Mouse (Mus musculus) ZHBTc4 (cell line): ENCODE measurements at regions not wholly inside any gene's neighbourhood (a gene's known extent, or its start where the extent isn't known, plus 50 kb on each side); places are given as distances from the start of the nearest gene placed in this dataset.

Experiments
- DNase-seq: peaks from one replicate; pipeline ENCODE4 v3.0.0-alpha.2; 2011; ENCODE audit warnings: low read depth, low spot score

DNA sequence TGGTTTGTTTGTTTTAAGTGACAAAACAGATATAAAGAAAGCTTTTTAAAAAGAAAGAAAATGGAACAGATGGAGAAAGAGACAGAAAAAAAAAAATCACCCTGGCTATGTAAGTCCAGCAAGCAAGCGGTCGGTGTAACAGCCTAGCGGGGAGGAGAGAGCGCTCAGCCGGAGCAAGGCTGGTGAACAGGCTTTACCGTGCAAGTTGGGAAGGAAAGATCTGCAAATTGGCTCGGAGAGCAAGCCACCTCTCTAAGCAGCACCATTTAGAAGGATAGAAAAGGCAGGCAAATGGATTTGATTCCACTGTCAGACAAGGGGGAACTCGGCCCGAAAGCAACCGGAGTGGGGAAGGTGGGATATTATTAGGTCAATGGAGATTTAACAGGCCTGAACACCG is 59.9 kb upstream of the Ppp2r5c start:
- no peak for DNase-seq

DNA sequence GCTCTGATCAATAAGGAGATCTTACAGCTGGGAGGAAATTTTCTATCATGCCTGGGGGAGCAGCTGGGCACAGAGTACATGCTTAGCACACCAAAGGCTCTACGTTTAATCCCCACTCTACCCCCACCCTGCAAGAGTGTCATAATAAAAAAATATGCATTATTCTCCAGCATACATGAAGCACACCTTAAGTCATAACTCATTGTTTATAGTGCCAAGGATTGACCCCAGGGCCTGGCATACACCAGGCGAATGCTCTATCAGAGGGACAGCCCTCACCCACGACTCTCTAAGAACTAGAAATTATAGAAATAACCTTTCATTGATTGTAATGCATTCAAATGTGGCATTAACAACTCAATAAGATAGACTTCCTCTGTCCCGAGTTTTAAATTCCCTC is 59.4 kb upstream of the Ppp2r5c start:
- no peak for DNase-seq

DNA sequence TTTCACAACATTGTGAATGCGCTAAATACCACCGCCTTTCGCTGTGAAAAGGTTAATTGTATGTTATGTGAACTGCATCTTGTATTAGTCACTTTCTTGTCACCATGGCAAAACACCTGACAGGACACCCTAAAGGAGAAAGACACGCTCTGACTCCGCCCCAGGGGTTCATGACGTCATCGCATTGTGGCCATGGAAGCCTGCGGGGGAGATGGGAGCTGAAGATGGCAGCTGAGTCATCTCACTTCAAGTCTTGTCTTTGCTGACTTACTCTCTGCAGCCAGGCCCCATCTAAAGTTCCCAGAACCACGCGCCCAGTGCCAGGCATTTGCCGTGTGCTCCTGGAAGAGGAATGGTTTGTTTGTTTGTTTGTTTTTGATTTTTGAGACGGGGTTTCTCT is 57.5 kb upstream of the Ppp2r5c start:
- DNase-seq = peak; percentile 62

DNA sequence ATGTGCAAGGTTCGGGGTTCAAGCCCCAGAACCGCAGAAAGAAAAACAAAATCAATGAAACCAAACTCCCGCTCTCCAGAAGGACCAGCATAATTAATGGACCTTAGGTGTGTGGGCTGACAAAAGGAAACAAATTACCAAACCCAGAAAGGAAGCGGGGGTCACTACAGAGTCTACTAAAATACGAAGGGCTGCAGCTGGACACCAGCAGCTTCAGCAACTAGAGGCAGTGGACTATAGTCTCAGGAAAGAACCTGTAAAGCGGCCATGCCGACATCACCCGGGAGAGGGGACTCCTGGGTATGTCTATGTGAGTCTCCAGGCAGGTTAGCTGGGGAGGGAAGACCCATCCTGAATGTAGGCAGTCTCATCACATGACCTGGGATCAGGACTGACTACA is 55.5 kb upstream of the Ppp2r5c start:
- no peak for DNase-seq

DNA sequence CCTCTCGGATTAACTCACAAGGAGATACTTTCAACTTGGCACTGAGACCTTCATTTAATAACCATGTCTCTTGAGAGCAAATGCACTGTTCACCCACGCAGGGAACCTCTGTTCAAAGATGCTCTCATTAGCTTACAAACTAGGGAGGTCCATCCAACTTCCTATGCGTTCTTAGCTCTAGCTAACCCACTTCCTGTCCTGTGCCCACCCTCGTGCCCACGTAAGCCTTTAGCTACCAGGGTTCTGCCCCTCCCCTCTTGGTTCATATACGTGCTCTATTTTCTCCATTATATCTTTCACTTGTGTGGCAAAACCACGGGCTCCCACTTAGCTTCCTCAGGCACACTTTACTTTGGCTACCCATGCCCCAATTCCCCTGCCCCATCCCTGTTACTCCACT is 53.4 kb upstream of the Ppp2r5c start:
- DNase-seq = no peak
